Mouse (Mus musculus) heart, embryonic 14.5 days (tissue): ENCODE results near the gene Cyp20a1. TPM values are rescaled to one million over a fixed set of nuclear protein-coding genes. Genes with fewer than 3 reads are reported as not detected.

Source experiments
- ATAC-seq: fragments of 200-750 bp; cut with Nextera tagmentation; 2 replicates; pipeline ENCODE4 v1.8.0; 2017; ENCODE audit warnings: low read depth, moderate TSS enrichment; ENCODE audit not compliant: insufficient number of reproducible peaks, insufficient read depth, low FRiP score
- H3K27ac ChIP-seq, 2 experiments: fragments of 200-500 bp in 1 of 2; fragments of 300-500 bp in 1 of 2; sonication (generic) in 1 of 2; replicated peaks in 1 of 2; 2 replicates each; pipeline ENCODE4 v1.5.1; 2012 to 2014; ENCODE audit warnings: low read depth in 2 of 2, low read length in 2 of 2, control low read depth in 1 of 2, mild to moderate bottlenecking in 1 of 2, mixed read lengths in 1 of 2; ENCODE audit not compliant: control insufficient read depth in 1 of 2, insufficient read depth in 1 of 2
- H3K27me3 ChIP-seq: fragments of 300-500 bp; sonication (generic); 2 replicates; pipeline ENCODE4 v1.6.1; 2014; ENCODE audit warnings: mild to moderate bottlenecking, low read length, control low read depth; ENCODE audit not compliant: control insufficient read depth, insufficient read depth
- H3K36me3 ChIP-seq: fragments of 300-500 bp; sonication (generic); 2 replicates; pipeline ENCODE4 v1.6.1; 2014; ENCODE audit warnings: mild to moderate bottlenecking, control low read depth, low read length, mixed read lengths; ENCODE audit not compliant: control insufficient read depth, insufficient read depth
- H3K4me1 ChIP-seq, 2 experiments: fragments of 200-500 bp in 1 of 2; fragments of 300-500 bp in 1 of 2; sonication (generic) in 1 of 2; 2 replicates each; pipeline ENCODE4 v1.6.1; 2012 to 2014; ENCODE audit warnings: low read length in 2 of 2, control low read depth in 1 of 2, mixed read lengths in 1 of 2; ENCODE audit not compliant: control insufficient read depth in 2 of 2, insufficient read depth in 2 of 2
- H3K4me2 ChIP-seq: fragments of 300-500 bp; sonication (generic); 2 replicates; pipeline ENCODE4 v1.6.1; 2014; ENCODE audit warnings: mild to moderate bottlenecking, low read length
- H3K4me3 ChIP-seq, 2 experiments: fragments of 200-500 bp in 1 of 2; fragments of 300-500 bp in 1 of 2; sonication (generic) in 1 of 2; 2 replicates each; pipeline ENCODE4 v1.5.1; 2012 to 2014; ENCODE audit warnings: low read length in 2 of 2, mild to moderate bottlenecking in 2 of 2, control low read depth in 1 of 2, low read depth in 1 of 2, moderate library complexity in 1 of 2; ENCODE audit not compliant: control insufficient read depth in 1 of 2, insufficient read depth in 1 of 2
- H3K9ac ChIP-seq: fragments of 300-500 bp; sonication (generic); 2 replicates; pipeline ENCODE4 v1.6.1; 2014; ENCODE audit warnings: mild to moderate bottlenecking, low read length
- H3K9me3 ChIP-seq: fragments of 300-500 bp; sonication (generic); 2 replicates; pipeline ENCODE4 v1.6.1; 2016; ENCODE audit warnings: low read length, control low read depth; ENCODE audit not compliant: control insufficient read depth
- WGBS: fragments of 180-500 bp; shearing (Covaris S2); extraction: QIAGEN DNeasy Blood & Tissue Kit; methylation state at CpG from one replicate; pipeline ENCODE4 v1.1.7; 2014; 5-methylcytosine and 5-hydroxymethylcytosine counted together
- polyA plus RNA-seq: library from polyadenylated mRNA; unstranded; fragments of >200 nt; fragmentation: Nextera tagmentation; extraction: Ambion mirVana; gene quantifications from 2 replicates; pipeline ENCODE4 v1.2.1, GENCODE M21; 2014

Gene Cyp20a1
- polyA plus RNA-seq, 1 experiment from 2014 or later, result 20.4 TPM

DNA sequence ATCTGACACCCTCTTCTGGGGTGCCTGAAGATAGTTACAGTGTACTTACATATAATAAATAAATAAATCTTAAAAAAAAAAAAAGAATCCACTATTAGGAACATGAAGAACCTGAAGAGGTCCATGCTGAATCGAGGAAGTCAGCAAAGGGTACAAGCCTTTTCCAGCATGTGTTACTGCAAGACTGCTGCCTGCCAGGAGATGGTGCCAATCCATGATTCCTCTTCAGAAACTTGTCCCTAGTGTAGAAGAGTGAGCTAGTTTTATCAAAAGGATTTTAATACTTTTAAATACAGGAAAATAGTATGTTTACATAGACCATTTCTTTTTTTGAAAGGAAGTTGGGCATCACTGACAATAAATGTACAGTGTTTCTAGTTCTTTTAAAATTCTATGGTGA, 80.8 kb downstream of the Cyp20a1 start:
- WGBS, result 85% methylated on average over 1 of the region's 1 CpGs
- no peaks in the 10 kb centered on the region for H3K36me3 ChIP-seq
- H3K9me3 ChIP-seq, result no peaks in the 10 kb centered on the region
- no peaks in the 10 kb centered on the region for H3K27me3 ChIP-seq
- H3K4me1 ChIP-seq, result no peaks in the 10 kb centered on the region; a peak in 1 of 4 replicates
- H3K27ac ChIP-seq, result no peak overlapping the region
- ATAC-seq, result no peak
- H3K9ac ChIP-seq, result no peak overlapping the region
- H3K4me2 ChIP-seq, result no peak overlapping the region
- H3K4me3 ChIP-seq, result no peak overlapping the region

DNA sequence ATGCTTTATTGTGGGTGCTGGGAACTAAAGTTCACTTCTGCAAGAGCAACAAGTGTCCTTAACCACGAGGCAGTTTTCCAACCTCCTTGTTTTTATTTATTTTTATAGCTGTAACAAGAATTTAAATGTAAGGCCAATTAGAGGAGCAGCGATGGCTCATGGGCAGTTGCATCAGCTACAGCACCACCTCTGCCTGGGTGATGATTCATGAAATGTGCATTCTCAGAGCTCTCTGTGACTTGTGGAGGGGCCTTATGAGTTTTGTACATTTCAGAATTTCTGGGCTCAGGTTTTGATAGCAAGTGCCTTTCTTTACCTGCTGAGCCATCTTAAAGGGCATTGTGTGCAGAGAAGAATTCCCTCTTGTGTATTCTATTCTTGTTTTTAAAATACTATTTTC, 85.2 kb downstream of the Cyp20a1 start:
- 94% methylated on average over 2 of the region's 2 CpGs for WGBS

DNA sequence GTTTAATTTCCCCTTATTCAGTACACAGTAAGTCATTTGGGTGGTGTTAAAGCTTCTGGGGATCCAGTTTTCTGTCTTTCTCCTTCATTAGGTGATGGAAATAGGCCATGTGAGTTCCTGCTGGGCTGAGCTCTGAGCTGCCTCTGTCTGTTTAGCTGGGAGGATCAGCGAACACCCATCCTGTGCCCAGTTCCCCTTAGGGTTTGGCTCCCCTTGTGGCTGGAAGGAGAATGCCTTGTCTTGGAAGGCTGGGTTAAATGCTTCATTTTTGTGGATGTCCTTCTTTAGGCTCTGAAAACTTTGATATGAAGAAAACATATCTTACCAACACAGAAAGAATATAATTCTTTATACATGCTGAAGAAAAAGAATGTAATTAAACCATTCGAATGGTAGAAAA, 85.8 kb downstream of the Cyp20a1 start:
- Histone ChIP-seq H3K4me3 (no peak overlapping the region), H3K27ac (no peak overlapping the region), H3K4me2 (no peak overlapping the region), H3K27me3 (no peaks in the 10 kb centered on the region), H3K36me3 (no peaks in the 10 kb centered on the region), H3K9me3 (no peaks in the 10 kb centered on the region), H3K9ac (no peak overlapping the region), H3K4me1 (no peaks in the 10 kb centered on the region; a peak in 1 of 4 replicates)
- 67% methylated on average over 2 of the region's 2 CpGs for WGBS
- no peak for ATAC-seq

More for the DNA sequence above, 85.2 kb downstream of the Cyp20a1 start:
- Histone ChIP-seq H3K4me1 (no peaks in the 10 kb centered on the region; a peak in 1 of 4 replicates), H3K4me2 (no peak overlapping the region), H3K36me3 (no peaks in the 10 kb centered on the region), H3K27ac (no peak overlapping the region), H3K9me3 (no peaks in the 10 kb centered on the region), H3K9ac (no peak overlapping the region), H3K4me3 (no peak overlapping the region), H3K27me3 (no peaks in the 10 kb centered on the region)
- no peak for ATAC-seq

DNA sequence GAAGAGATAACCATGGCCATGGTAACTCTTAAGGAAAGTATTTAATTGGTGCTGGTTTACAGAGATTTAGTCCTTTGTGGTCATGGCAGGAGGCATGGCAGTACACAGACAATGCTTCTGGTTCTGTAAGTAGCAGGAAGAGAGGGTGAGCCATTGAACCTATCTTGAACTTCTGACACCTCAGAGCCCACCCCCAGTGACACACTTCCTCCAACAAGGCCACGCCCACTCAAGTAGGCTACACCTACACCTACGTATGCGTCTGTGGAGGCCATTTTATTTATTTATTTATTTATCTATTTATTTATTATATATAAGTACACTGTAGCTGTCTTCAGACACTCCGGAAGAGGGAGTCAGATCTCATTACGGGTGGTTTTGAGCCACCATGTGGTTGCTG, 88.4 kb downstream of the Cyp20a1 start:
- no peak overlapping the region for H3K4me2 ChIP-seq
- H3K9ac ChIP-seq, result no peak overlapping the region
- ATAC-seq, result no peak
- H3K27ac ChIP-seq, result no peak overlapping the region
- no peaks in the 10 kb centered on the region for H3K9me3 ChIP-seq
- no peaks in the 10 kb centered on the region for H3K27me3 ChIP-seq
- no peaks in the 10 kb centered on the region for H3K36me3 ChIP-seq
- no peak overlapping the region for H3K4me3 ChIP-seq
- 90% methylated on average over 4 of the region's 5 CpGs for WGBS
- no peaks in the 10 kb centered on the region for H3K4me1 ChIP-seq

DNA sequence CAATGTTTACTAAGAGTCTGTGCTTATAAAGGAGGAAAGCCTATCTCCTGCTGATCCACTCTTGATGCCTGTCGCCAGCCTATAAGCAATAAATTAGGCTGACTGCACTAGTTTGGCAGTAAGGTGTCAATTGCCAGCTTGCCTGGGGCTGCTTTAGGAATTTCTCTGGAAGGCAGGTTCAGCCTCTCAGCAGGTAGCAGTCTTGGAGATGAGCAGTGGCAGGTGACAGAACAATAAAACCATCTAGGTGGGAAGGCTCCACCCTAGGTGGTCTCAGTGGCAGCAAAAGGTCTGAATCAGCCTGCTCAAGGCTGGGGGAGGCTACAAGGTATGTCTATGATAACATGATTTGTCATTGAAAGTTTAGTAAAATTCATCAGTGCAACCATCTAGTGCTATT, 89.4 kb downstream of the Cyp20a1 start:
- ATAC-seq, result no peak

More for the DNA sequence above, 89.4 kb downstream of the Cyp20a1 start:
- Histone ChIP-seq H3K36me3 (no peaks in the 10 kb centered on the region), H3K27me3 (no peaks in the 10 kb centered on the region), H3K9me3 (no peaks in the 10 kb centered on the region), H3K27ac (no peak overlapping the region), H3K4me2 (no peak overlapping the region), H3K4me1 (no peaks in the 10 kb centered on the region), H3K4me3 (no peak overlapping the region), H3K9ac (no peak overlapping the region)
- 29% methylated on average over 1 of the region's 1 CpGs for WGBS

Other genes starting within 250 kb of the Cyp20a1 start
- gene Carf, start 245.1 kb upstream of the Cyp20a1 start, polyA plus RNA-seq, result 6.4 and 6.5 TPM in 2 replicates
- 26.8 and 29.5 TPM in 2 replicates for gene Wdr12, start 244.7 kb upstream of the Cyp20a1 start, polyA plus RNA-seq
- 12.3 and 12.6 TPM in 2 replicates for gene Nbeal1, start 162.7 kb upstream of the Cyp20a1 start, polyA plus RNA-seq
- 35.0 and 38.5 TPM in 2 replicates for gene Abi2, start 66.3 kb downstream of the Cyp20a1 start, polyA plus RNA-seq
- 65.7 and 68.7 TPM in 2 replicates for gene Raph1, start 223.8 kb downstream of the Cyp20a1 start, polyA plus RNA-seq